Comparison of ENCODE assay signal across 9 mouse cellular contexts in the genomic region with DNA sequence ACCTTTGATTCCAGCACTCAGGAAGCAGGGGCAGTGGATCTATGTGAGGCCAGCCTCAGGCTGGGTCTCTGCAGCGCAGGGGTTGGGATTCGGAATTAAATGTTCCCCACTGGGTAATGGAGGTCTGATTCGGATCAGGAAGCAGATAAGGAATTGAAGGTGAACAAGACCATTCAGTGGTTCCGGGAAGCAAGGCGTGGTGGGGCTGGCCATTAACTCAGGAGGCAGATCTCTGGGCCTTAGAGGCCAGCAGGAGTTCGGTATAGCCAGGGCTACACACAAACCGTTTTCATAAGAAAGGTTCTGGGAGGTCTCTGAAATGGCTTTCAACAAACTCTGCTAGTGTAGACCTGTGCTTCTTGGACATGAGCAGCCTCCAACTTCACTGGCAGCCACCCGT. TPM values are rescaled to one million over a fixed set of nuclear protein-coding genes. Genes with fewer than 3 reads are reported as not detected.
DNase-seq lines count a peak whose midpoint lies in the region; ATAC-seq and TF ChIP-seq lines count a peak whose summit lies in the region.
"Had no signal": no experiment of that assay in that cellular context is flagged by ENCODE, and none has a peak within 500 bp of the region (broad histone marks: within the 10 kb centered on the region; RNA-seq: fewer than 3 reads in every experiment).

No protein-coding gene starts in this region.

- WGBS in kidney, embryonic 16.5 days = 20% methylated on average over 8 of the region's 8 CpGs
- 25% methylated on average over 8 of the region's 8 CpGs for WGBS in hindbrain, embryonic 12.5 days
- 24% methylated on average over 8 of the region's 8 CpGs for WGBS in midbrain, embryonic 13.5 days

- peak overlapping the region; percentile 82 for H3K4me2 ChIP-seq in kidney, embryonic 16.5 days (replicated peaks; ENCODE audit: low read depth, low read length)
- peak overlapping the region; percentile 72 for H3K4me2 ChIP-seq in hindbrain, embryonic 12.5 days (replicated peaks)
- peak overlapping the region; percentile 77 for H3K4me2 ChIP-seq in midbrain, embryonic 13.5 days (replicated peaks)

- ATAC-seq in kidney, embryonic 16.5 days (ENCODE audit: low FRiP score, low TSS enrichment) = no peak
- no peak for ATAC-seq in hindbrain, embryonic 12.5 days (ENCODE audit: low FRiP score)
- ATAC-seq in midbrain, embryonic 13.5 days = no peak

- no peaks in the 10 kb centered on the region for H3K27me3 ChIP-seq in kidney, embryonic 16.5 days (ENCODE audit: insufficient read depth, low read length)
- no peaks in the 10 kb centered on the region for H3K27me3 ChIP-seq in hindbrain, embryonic 12.5 days
- no peaks in the 10 kb centered on the region for H3K27me3 ChIP-seq in midbrain, embryonic 13.5 days

- peak overlapping the region; percentile 98 for H3K4me3 ChIP-seq in kidney, embryonic 16.5 days (ENCODE audit: low read length)
- H3K4me3 ChIP-seq in bone marrow macrophage, adult 2 months (ENCODE audit: insufficient read depth, low read length) = peak overlapping the region; percentile 70
- H3K4me3 ChIP-seq in hindbrain, embryonic 12.5 days = peak overlapping the region; percentile 98
- H3K4me3 ChIP-seq in midbrain, embryonic 13.5 days (replicated peaks) = peak overlapping the region; percentile 48

- TF ChIP-seq POLR2A in bone marrow macrophage, adult 2 months (IDR thresholded peaks at IDR 0.05; ENCODE audit: borderline replicate concordance, low read depth, low read length) = no peak

- peaks cover 17% of the 10 kb centered on the region for H3K36me3 ChIP-seq in kidney, embryonic 16.5 days (ENCODE audit: insufficient read depth, low read length)
- peaks cover 12% of the 10 kb centered on the region for H3K36me3 ChIP-seq in hindbrain, embryonic 12.5 days
- peaks cover 16% of the 10 kb centered on the region for H3K36me3 ChIP-seq in midbrain, embryonic 13.5 days

- no peaks in the 10 kb centered on the region for H3K9me3 ChIP-seq in kidney, embryonic 16.5 days (ENCODE audit: low read length)
- no peaks in the 10 kb centered on the region for H3K9me3 ChIP-seq in hindbrain, embryonic 12.5 days (replicated peaks)
- H3K9me3 ChIP-seq in midbrain, embryonic 13.5 days = no peaks in the 10 kb centered on the region

- no peak for TF ChIP-seq CTCF in bone marrow macrophage, adult 2 months (IDR thresholded peaks at IDR 0.05; ENCODE audit: low read depth, low read length)

- no peak for DNase-seq in kidney, postnatal 25 days
- no peak for DNase-seq in ovary, postnatal 10 days (ENCODE audit: low spot score)
- DNase-seq in layer of hippocampus, postnatal 14 days (ENCODE audit: low spot score in 2 of 2) = no peak
- DNase-seq in layer of hippocampus, adult 9-11 months = no peak

- H3K27ac ChIP-seq in kidney, embryonic 16.5 days (ENCODE audit: low read length) = peak overlapping the region; percentile 100
- H3K27ac ChIP-seq in bone marrow macrophage, adult 2 months (ENCODE audit: insufficient read depth, low read depth, low read length) = peak overlapping the region; percentile 97
- H3K27ac ChIP-seq in hindbrain, embryonic 12.5 days = peak overlapping the region; percentile 99
- H3K27ac ChIP-seq in midbrain, embryonic 13.5 days = peak overlapping the region; percentile 99

- H3K9ac ChIP-seq in kidney, embryonic 16.5 days (replicated peaks; ENCODE audit: low read length) = peak overlapping the region; percentile 92
- H3K9ac ChIP-seq in hindbrain, embryonic 12.5 days = peak overlapping the region; percentile 62
- H3K9ac ChIP-seq in midbrain, embryonic 13.5 days (replicated peaks) = peak overlapping the region; percentile 82

- peaks cover 43% of the 10 kb centered on the region for H3K4me1 ChIP-seq in kidney, embryonic 16.5 days (ENCODE audit: insufficient read depth, low read length)
- H3K4me1 ChIP-seq in bone marrow macrophage, adult 2 months (ENCODE audit: control insufficient read depth, insufficient read depth, low read length) = peaks cover 31% of the 10 kb centered on the region
- peaks cover 52% of the 10 kb centered on the region for H3K4me1 ChIP-seq in hindbrain, embryonic 12.5 days
- peaks cover 58% of the 10 kb centered on the region for H3K4me1 ChIP-seq in midbrain, embryonic 13.5 days (replicated peaks)

RNA-seq across cellular contexts. Expression of a gene that starts 1.4 kb away (rescaled TPM):
- 431 and 491 TPM in 2 replicates for polyA plus RNA-seq in kidney, embryonic 16.5 days (2015; fragmentation: Nextera tagmentation; extraction: Ambion mirVana)
- 129 and 141 TPM in 2 replicates for polyA plus RNA-seq in bone marrow macrophage, adult 2 months (2012; ENCODE audit: insufficient read depth, insufficient read length, missing spikeins)
- 201 and 211 TPM in 2 replicates for polyA plus RNA-seq in hindbrain, embryonic 12.5 days (2016; fragmentation: Nextera tagmentation; extraction: Ambion mirVana)
- 106 and 116 TPM in 2 replicates for polyA plus RNA-seq in midbrain, embryonic 13.5 days (2015; fragmentation: Nextera tagmentation; extraction: Ambion mirVana)
- total RNA-seq in layer of hippocampus, postnatal 14 days (2021) = 10 to 100 TPM; 62.9 to 70.2 TPM

RNA-seq across cellular contexts. Expression of a gene that starts 21.4 kb away (rescaled TPM):
- 7.9 and 8.2 TPM in 2 replicates for polyA plus RNA-seq in kidney, embryonic 16.5 days (2015; fragmentation: Nextera tagmentation; extraction: Ambion mirVana)
- not detected in 2 replicates for polyA plus RNA-seq in bone marrow macrophage, adult 2 months (2012; ENCODE audit: insufficient read depth, insufficient read length, missing spikeins)
- 11.8 and 14.1 TPM in 2 replicates for polyA plus RNA-seq in hindbrain, embryonic 12.5 days (2016; fragmentation: Nextera tagmentation; extraction: Ambion mirVana)
- polyA plus RNA-seq in midbrain, embryonic 13.5 days (2015; fragmentation: Nextera tagmentation; extraction: Ambion mirVana) = 14.9 and 16.9 TPM in 2 replicates
- 1 to 10 TPM; 2.3 to 3.0 TPM for total RNA-seq in layer of hippocampus, postnatal 14 days (2021)

RNA-seq across cellular contexts. Expression of a gene that starts 21.6 kb away (rescaled TPM):
- polyA plus RNA-seq in kidney, embryonic 16.5 days (2015; fragmentation: Nextera tagmentation; extraction: Ambion mirVana) = 72.7 and 78.6 TPM in 2 replicates
- not detected in 2 replicates for polyA plus RNA-seq in bone marrow macrophage, adult 2 months (2012; ENCODE audit: insufficient read depth, insufficient read length, missing spikeins)
- polyA plus RNA-seq in hindbrain, embryonic 12.5 days (2016; fragmentation: Nextera tagmentation; extraction: Ambion mirVana) = 289 and 290 TPM in 2 replicates
- polyA plus RNA-seq in midbrain, embryonic 13.5 days (2015; fragmentation: Nextera tagmentation; extraction: Ambion mirVana) = 426 and 432 TPM in 2 replicates
- 10 to 100 TPM; 53.5 to 57.7 TPM for total RNA-seq in layer of hippocampus, postnatal 14 days (2021)

RNA-seq across cellular contexts. Expression of a gene that starts 32.0 kb away (rescaled TPM):
- polyA plus RNA-seq in kidney, embryonic 16.5 days (2015; fragmentation: Nextera tagmentation; extraction: Ambion mirVana) = 18.2 and 18.5 TPM in 2 replicates
- polyA plus RNA-seq in bone marrow macrophage, adult 2 months (2012; ENCODE audit: insufficient read depth, insufficient read length, missing spikeins) = 0.91 TPM in 1 of 2 replicates, not detected in the other
- 1.3 and 2.1 TPM in 2 replicates for polyA plus RNA-seq in hindbrain, embryonic 12.5 days (2016; fragmentation: Nextera tagmentation; extraction: Ambion mirVana)
- 0.36 and 0.85 TPM in 2 replicates for polyA plus RNA-seq in midbrain, embryonic 13.5 days (2015; fragmentation: Nextera tagmentation; extraction: Ambion mirVana)
- under 1 TPM; 0.26 to 0.53 TPM for total RNA-seq in layer of hippocampus, postnatal 14 days (2021)

RNA-seq across cellular contexts. Expression of a gene that starts 33.2 kb away (rescaled TPM):
- 0.60 and 0.76 TPM in 2 replicates for polyA plus RNA-seq in kidney, embryonic 16.5 days (2015; fragmentation: Nextera tagmentation; extraction: Ambion mirVana)
- polyA plus RNA-seq in bone marrow macrophage, adult 2 months (2012; ENCODE audit: insufficient read depth, insufficient read length, missing spikeins) = 0.75 TPM in 1 of 2 replicates, not detected in the other
- 0.56 TPM in 1 of 2 replicates, not detected in the other for polyA plus RNA-seq in hindbrain, embryonic 12.5 days (2016; fragmentation: Nextera tagmentation; extraction: Ambion mirVana)
- not detected in 2 replicates for polyA plus RNA-seq in midbrain, embryonic 13.5 days (2015; fragmentation: Nextera tagmentation; extraction: Ambion mirVana)
- total RNA-seq in layer of hippocampus, postnatal 14 days (2021) = not detected
- polyA plus RNA-seq: large intestine, adult 2 months had no signal

Comparison
In these comparisons a context has a peak if more than half of its experiments do, and no peak if none do; other contexts are left out.
1. H3K4me3 ChIP-seq: peak in every context shown above with its lines; median percentile 98 in kidney, embryonic 16.5 days; 98 in hindbrain, embryonic 12.5 days; 70 in bone marrow macrophage, adult 2 months; 48 in midbrain, embryonic 13.5 days.
2. RNA of a gene that starts 21.6 kb away (polyA plus RNA-seq): 426 to 432 TPM in midbrain, embryonic 13.5 days, 289 to 290 TPM in hindbrain, embryonic 12.5 days and 72.7 to 78.6 TPM in kidney, embryonic 16.5 days; not detected in bone marrow macrophage, adult 2 months; every median in the first group is over 10 times any median in the second.
3. Peak in every context shown above with its lines, with median percentiles within 50 percentile points of each other: H3K27ac ChIP-seq, H3K4me2 ChIP-seq and H3K9ac ChIP-seq.